Mouse (Mus musculus): ENCODE results near the gene Zfp933. TPM values are rescaled to one million over a fixed set of nuclear protein-coding genes. Genes with fewer than 3 reads are reported as not detected.
A peak's percentile ranks its signal among the peaks of the same experiment; 100 is the strongest.

Zfp933 gene
- polyA plus RNA-seq (2012; fragmentation: generic; extraction: Trizol) = 0.55 TPM
- long read RNA-seq, experiment 1, full-length matches to known transcripts = 1 of 2 reads
- long read RNA-seq, experiment 1, partial matches to known transcripts = 0 of 2 reads
- long read RNA-seq, experiment 1, other reads (novel, unspliced or antisense) = 1 of 2 reads
- long read RNA-seq, experiment 2, full-length matches to known transcripts = 2 of 2 reads
- long read RNA-seq, experiment 2, partial matches to known transcripts = 0 of 2 reads
- long read RNA-seq, experiment 2, other reads (novel, unspliced or antisense) = 0 of 2 reads

- no peaks in the 10 kb centered on the region for H3K36me3 ChIP-seq (ENCODE audit: control insufficient read depth, insufficient read depth)
- peak within 1 kb of the TSS; percentile 68 for H3K4me3 ChIP-seq (ENCODE audit: insufficient read depth, poor library complexity, severe bottlenecking)
- no peaks in the 10 kb centered on the region for H3K27me3 ChIP-seq (ENCODE audit: control insufficient read depth, insufficient read depth, insufficient read length)
- peak within 1 kb of the TSS; percentile 99 for H3ac ChIP-seq (ENCODE audit: control insufficient read depth, insufficient read length, low read depth)
- H3K79me2 ChIP-seq (ENCODE audit: control insufficient read depth, insufficient read depth) = peaks cover 35% of the 10 kb centered on the region
- peaks cover 18% of the 10 kb centered on the region for H3K79me3 ChIP-seq (ENCODE audit: low read depth)
- no peak for TF ChIP-seq FOSL1 (IDR thresholded peaks at IDR 0.05; ENCODE audit: insufficient read depth, low read length, poor library complexity, severe bottlenecking)
- TF ChIP-seq CEBPB (IDR thresholded peaks at IDR 0.05; ENCODE audit: low read depth) = no peak
- peak; percentile 94 for TF ChIP-seq MAX (IDR thresholded peaks at IDR 0.05)
- TF ChIP-seq USF1 (IDR thresholded peaks at IDR 0.05; ENCODE audit: low read depth) = peak; percentile 95
Measured at GRCm38 (mm10) chr4:147847614-147848583, at the start of gene Zfp933. Gene Zfp933 (minus strand): TSS chr4:147848366.

- no peak overlapping the region for H3K4me3 ChIP-seq (ENCODE audit: insufficient read depth, poor library complexity, severe bottlenecking)
- no peak overlapping the region for H3ac ChIP-seq (ENCODE audit: control insufficient read depth, insufficient read length, low read depth)
- no peaks in the 10 kb centered on the region for H3K27me3 ChIP-seq (ENCODE audit: control insufficient read depth, insufficient read depth, insufficient read length)
- H3K36me3 ChIP-seq (ENCODE audit: control insufficient read depth, insufficient read depth) = peaks cover 72% of the 10 kb centered on the region
- H3K79me2 ChIP-seq (ENCODE audit: control insufficient read depth, insufficient read depth) = peaks cover 44% of the 10 kb centered on the region
- no peak for TF ChIP-seq MYOD1 (IDR thresholded peaks at IDR 0.05; ENCODE audit: control insufficient read depth, insufficient read length, low read depth)
- TF ChIP-seq CEBPB (IDR thresholded peaks at IDR 0.05; ENCODE audit: low read depth) = no peak
- TF ChIP-seq FOSL1 (IDR thresholded peaks at IDR 0.05; ENCODE audit: insufficient read depth, low read length, poor library complexity, severe bottlenecking) = no peak
- no peak for TF ChIP-seq CTCF (IDR thresholded peaks at IDR 0.05; ENCODE audit: control insufficient read depth, insufficient read depth, insufficient read length)
- TF ChIP-seq MYOG (IDR thresholded peaks at IDR 0.05; ENCODE audit: control insufficient read depth, extremely low read depth, insufficient read length) = no peak
- TF ChIP-seq USF1 (IDR thresholded peaks at IDR 0.05; ENCODE audit: low read depth) = no peak
- peaks cover 4% of the 10 kb centered on the region for H3K79me3 ChIP-seq (ENCODE audit: low read depth)
Measured at GRCm38 (mm10) chr4:147897348-147897747, 49.2 kb upstream of the Zfp933 start.

GRCm38 (mm10) chr4:147896411-147896810 lies 48.2 kb upstream of the Zfp933 start:
- no peaks in the 10 kb centered on the region for H3K79me3 ChIP-seq (ENCODE audit: low read depth)
- H3K4me3 ChIP-seq (ENCODE audit: insufficient read depth, poor library complexity, severe bottlenecking) = no peak overlapping the region
- no peak overlapping the region for H3ac ChIP-seq (ENCODE audit: control insufficient read depth, insufficient read length, low read depth)
- H3K36me3 ChIP-seq (ENCODE audit: control insufficient read depth, insufficient read depth) = peaks cover 74% of the 10 kb centered on the region
- peaks cover 35% of the 10 kb centered on the region for H3K79me2 ChIP-seq (ENCODE audit: control insufficient read depth, insufficient read depth)
- H3K27me3 ChIP-seq (ENCODE audit: control insufficient read depth, insufficient read depth, insufficient read length) = no peaks in the 10 kb centered on the region
- TF ChIP-seq FOSL1 (IDR thresholded peaks at IDR 0.05; ENCODE audit: insufficient read depth, low read length, poor library complexity, severe bottlenecking) (no peak), MYOD1 (IDR thresholded peaks at IDR 0.05; ENCODE audit: control insufficient read depth, insufficient read length, low read depth) (no peak), CEBPB (IDR thresholded peaks at IDR 0.05; ENCODE audit: low read depth) (no peak), MYOG (IDR thresholded peaks at IDR 0.05; ENCODE audit: control insufficient read depth, extremely low read depth, insufficient read length) (no peak), USF1 (IDR thresholded peaks at IDR 0.05; ENCODE audit: low read depth) (no peak), CTCF (IDR thresholded peaks at IDR 0.05; ENCODE audit: control insufficient read depth, insufficient read depth, insufficient read length) (no peak), MAX (IDR thresholded peaks at IDR 0.05) (no peak)

GRCm38 (mm10) chr4:147895815-147896330 lies 47.7 kb upstream of the Zfp933 start:
- Histone ChIP-seq H3ac (ENCODE audit: control insufficient read depth, insufficient read length, low read depth) (no peak overlapping the region), H3K79me3 (ENCODE audit: low read depth) (no peaks in the 10 kb centered on the region), H3K4me3 (ENCODE audit: insufficient read depth, poor library complexity, severe bottlenecking) (no peak overlapping the region), H3K36me3 (ENCODE audit: control insufficient read depth, insufficient read depth) (peaks cover 71% of the 10 kb centered on the region), H3K79me2 (ENCODE audit: control insufficient read depth, insufficient read depth) (peaks cover 31% of the 10 kb centered on the region), H3K27me3 (ENCODE audit: control insufficient read depth, insufficient read depth, insufficient read length) (no peaks in the 10 kb centered on the region)
- TF ChIP-seq MYOD1 (IDR thresholded peaks at IDR 0.05; ENCODE audit: control insufficient read depth, insufficient read length, low read depth) (no peak), CTCF (IDR thresholded peaks at IDR 0.05; ENCODE audit: control insufficient read depth, insufficient read depth, insufficient read length) (no peak), MAX (IDR thresholded peaks at IDR 0.05) (no peak), FOSL1 (IDR thresholded peaks at IDR 0.05; ENCODE audit: insufficient read depth, low read length, poor library complexity, severe bottlenecking) (no peak), CEBPB (IDR thresholded peaks at IDR 0.05; ENCODE audit: low read depth) (no peak), MYOG (IDR thresholded peaks at IDR 0.05; ENCODE audit: control insufficient read depth, extremely low read depth, insufficient read length) (no peak), USF1 (IDR thresholded peaks at IDR 0.05; ENCODE audit: low read depth) (no peak)

- H3ac ChIP-seq (ENCODE audit: control insufficient read depth, insufficient read length, low read depth) = no peak overlapping the region
- H3K79me2 ChIP-seq (ENCODE audit: control insufficient read depth, insufficient read depth) = no peaks in the 10 kb centered on the region
- TF ChIP-seq FOSL1 (IDR thresholded peaks at IDR 0.05; ENCODE audit: insufficient read depth, low read length, poor library complexity, severe bottlenecking) (no peak), USF1 (IDR thresholded peaks at IDR 0.05; ENCODE audit: low read depth) (no peak), CEBPB (IDR thresholded peaks at IDR 0.05; ENCODE audit: low read depth) (no peak), CTCF (IDR thresholded peaks at IDR 0.05; ENCODE audit: control insufficient read depth, insufficient read depth, insufficient read length) (no peak), MAX (IDR thresholded peaks at IDR 0.05) (no peak), MYOD1 (IDR thresholded peaks at IDR 0.05; ENCODE audit: control insufficient read depth, insufficient read length, low read depth) (no peak), MYOG (IDR thresholded peaks at IDR 0.05; ENCODE audit: control insufficient read depth, extremely low read depth, insufficient read length) (no peak)
- H3K79me3 ChIP-seq (ENCODE audit: low read depth) = no peaks in the 10 kb centered on the region
- H3K27me3 ChIP-seq (ENCODE audit: control insufficient read depth, insufficient read depth, insufficient read length) = no peaks in the 10 kb centered on the region
- peaks cover 58% of the 10 kb centered on the region for H3K36me3 ChIP-seq (ENCODE audit: control insufficient read depth, insufficient read depth)
- H3K4me3 ChIP-seq (ENCODE audit: insufficient read depth, poor library complexity, severe bottlenecking) = no peak overlapping the region
Measured at GRCm38 (mm10) chr4:147890341-147890740, 42.2 kb upstream of the Zfp933 start.
